Mouse (Mus musculus) embryo, embryonic 9.5 days (tissue): ENCODE data around the gene Ncor2.

Experiments
- DNase-seq: peaks from one replicate; pipeline ENCODE4 v3.0.0-alpha.2; 2017; ENCODE audit errors: extremely low spot score

Gene Ncor2

DNA sequence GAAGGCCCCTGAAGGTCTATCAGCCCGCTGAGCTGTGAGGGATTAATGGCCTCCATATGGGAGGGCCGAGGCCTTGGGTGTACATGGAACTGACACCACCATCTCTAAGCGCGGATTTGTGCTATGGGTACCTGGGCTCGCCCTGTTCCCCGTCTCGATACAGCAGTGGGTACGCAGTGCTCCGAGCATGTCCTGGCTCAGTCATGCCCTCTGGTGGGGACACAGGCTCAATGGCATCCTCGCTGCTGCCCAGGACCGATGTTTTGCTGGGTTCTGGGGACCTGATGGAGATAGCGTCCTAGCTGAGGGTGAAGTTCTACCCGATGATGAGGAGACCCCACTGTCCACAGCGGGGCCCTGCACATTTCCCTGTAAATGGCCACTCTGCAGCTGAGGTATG is 155.0 kb downstream of the Ncor2 start:
- peak; percentile 31 for DNase-seq

DNA sequence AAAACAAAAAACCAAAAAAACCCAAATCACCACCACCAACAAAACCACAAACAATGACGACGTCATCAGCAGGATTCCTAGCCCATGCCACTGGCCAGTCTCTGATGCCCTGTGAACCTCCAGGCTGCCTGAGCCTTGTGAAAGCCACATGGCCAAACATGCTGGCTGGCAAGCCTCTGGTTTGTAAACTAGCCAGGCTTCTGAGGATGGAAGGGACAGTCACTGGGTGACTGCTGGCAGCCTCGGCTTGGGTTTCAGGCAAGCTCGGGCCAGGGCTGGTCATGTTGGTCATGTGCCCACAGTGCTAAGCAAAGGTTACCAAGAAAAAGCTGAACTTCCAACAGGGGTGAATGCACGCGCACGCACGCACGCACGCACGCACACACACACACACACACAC is 157.7 kb downstream of the Ncor2 start:
- no peak for DNase-seq

DNA sequence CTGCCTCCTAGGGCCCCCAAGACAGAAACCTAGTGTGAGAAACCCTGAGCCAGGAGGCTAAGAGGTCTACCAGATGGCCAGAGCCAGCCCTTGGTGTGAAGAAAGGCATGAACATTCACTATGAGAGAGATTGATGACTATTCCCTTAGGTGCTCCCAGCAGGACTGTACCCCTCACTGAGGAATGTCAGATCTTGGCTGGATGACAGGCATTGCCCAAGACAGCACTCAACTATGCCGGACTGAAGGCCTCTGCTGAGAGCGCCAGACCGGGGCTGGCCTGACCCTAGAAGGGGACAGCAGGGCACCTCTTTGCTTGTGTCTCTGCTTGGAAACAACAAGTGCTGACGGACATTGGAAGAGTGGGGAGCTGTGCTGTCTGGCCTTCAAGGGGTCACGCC is 159.9 kb downstream of the Ncor2 start:
- no peak for DNase-seq

DNA sequence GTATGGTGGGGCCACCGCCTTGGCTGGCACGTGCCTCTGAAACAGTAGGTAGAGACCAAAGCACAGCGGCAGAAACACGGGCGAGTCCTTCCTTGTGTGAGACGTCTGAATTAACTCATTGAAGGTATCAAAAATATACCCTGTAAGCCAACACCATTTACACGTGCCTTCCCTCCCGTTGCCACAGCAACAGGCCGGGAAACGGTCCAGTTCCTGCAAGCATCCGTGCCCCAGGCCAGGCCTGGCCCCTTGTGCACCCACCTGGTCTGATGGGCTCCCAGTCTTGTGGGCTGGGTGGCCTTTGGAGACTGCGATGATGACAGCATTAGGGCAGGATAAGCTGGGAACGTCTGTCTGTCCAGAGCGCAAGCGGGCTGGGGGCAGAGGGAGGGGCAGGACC is 161.7 kb downstream of the Ncor2 start:
- DNase-seq, result no peak

DNA sequence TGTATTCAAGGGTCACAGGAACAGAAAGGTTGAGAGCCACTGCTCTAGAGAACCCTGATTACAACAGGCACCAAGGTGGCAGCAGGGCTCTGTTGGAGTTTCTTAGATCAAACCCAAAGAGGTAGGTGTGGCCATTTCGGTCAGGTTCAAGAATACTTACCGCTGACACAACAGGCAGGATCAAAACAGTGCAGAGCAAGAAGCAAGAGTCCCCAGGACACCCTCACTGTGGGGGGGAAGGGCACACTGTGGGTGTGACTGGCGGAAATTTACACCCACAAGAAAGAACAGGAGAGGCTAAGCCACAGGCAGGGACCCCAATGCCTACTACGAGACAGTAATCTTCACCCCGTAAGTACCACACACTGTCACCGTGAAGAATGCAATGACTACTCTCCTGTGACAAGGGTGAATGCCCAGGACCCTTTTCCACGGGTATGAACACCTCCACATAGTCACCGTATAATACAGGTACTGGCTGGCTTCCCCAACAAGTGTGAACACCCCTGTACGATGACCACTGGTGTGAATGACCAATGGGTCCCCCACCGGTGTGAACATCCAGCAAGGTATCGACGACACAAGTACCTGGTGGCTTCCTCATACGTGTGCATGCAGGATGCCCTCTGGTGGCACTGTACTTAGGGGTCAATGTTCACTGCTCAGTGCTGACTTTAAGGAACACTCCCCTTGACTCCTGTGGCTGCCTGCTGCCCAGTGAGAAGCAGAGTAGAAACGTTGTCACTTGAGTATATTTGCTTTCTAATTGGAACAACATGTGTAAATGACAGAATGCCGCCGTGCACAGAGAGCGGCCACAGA is 162.4 kb downstream of the Ncor2 start:
- DNase-seq, result no peak

DNA sequence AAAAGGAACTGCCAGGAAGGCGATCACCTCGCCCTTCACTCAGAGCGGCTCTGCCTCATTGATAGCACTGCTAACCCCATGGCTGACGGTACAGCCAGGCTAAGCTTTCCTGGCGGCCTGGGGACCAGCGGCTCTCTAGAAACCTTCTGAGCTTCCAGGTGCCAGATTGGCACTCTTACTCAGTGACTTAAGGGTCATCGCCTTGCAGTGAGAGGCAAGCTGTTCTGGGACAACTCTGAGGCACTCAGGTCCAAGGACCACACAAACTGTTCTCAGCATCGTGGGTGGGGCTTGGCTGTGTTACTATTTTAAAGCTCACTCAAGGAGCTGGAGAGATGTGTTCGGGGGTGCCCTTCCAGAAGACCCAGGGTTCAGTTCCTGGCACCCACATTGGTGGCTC is 163.4 kb downstream of the Ncor2 start:
- DNase-seq, result no peak

DNA sequence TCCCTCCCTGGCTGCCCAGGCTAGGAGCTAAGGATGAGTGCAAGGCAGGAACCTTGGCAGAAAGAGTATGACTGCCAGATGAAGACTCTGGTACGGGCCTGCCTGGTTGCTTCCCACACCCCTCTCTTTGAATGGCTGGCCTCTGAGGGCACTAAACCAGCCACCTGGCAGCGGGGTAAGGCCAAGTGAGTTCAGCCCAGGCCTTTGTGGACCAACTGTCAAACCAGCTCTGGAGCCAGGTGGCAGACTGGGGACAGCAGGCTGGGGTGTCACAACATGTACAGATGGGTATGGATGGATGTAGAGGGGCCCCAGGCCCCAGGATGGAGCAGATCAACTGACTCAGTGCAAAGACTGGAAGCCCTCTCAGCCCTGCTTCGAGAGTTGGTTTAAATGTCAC is 164.0 kb downstream of the Ncor2 start:
- no peak for DNase-seq

DNA sequence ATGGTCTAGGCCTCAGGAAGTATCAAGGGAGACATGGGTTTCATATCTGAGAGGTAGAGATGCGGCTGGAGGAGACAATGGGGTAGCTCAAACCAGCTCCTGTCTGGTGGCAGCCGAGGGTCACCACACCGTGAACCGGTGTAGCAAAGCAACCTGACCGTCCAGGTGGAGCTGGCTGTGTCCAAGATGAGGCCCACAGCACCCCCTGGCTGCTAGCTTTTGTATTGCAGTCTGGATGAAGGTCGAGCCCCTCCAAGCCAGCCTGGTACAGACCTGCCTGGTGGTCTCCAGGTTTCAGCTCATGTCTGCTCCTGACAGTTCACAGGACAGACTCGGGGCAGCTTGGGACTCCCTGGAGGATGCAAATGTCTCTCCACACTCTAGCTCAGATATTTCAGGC is 164.5 kb downstream of the Ncor2 start:
- peak; percentile 75 for DNase-seq

DNA sequence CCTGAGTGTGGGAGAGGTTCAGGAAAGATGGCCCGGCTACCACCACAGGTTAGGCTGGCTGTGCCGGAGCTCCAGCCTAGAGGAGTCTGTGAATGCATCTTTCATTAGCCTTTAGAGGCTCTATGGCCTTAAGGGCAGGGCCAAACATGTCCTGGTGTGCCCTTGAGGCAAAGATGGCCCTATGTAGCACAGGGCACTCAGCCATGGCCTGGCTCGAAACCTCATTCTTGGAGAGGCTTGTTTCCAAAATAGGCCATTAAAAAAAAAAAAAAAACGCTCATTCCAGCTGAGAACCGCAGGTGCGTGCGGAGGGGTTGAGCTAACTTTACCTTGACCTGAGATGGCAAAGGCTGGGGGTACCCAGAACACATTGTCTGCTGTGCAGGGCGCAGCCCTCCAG is 167.4 kb downstream of the Ncor2 start:
- DNase-seq, result no peak

DNA sequence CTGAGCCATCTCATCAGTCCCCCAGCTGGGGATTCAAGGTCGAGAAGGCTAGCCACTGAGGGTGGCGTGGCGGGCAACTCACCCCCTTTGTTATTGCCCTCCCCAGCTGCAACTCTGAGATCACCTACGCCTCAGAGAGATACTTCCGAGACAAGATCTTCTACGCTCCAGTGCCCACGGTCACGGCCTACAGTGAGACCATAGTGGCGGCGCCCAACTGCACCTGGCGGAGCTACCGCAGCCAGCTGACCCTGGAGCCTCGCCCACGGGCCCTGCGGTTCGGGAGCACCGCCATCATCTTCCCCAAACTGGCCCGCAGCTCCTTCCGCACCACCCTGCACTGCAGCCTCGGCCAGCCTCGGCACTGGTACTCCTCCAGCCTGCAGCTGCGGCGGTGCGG is 167.9 kb downstream of the Ncor2 start:
- DNase-seq, result no peak

DNA sequence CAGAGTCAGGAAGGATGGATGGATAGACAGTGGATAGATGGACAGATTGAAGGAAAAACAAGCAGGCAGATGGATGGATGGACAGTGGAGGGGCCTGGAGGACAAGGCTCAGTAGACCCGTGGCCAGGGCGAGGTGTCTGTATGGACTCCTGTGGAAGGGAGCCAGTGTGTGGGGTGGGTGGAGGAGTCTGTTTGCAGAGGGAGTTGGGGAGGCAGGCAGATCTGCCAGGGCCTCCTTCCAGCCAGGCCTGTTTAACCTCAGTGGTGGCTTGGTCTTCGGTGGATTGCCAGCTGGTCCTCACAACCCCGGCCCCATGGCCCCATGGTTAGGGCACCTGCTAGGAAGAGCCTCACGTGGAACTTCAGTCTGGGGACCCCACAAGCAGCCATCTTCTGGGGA is 172.1 kb downstream of the Ncor2 start:
- no peak for DNase-seq

DNA sequence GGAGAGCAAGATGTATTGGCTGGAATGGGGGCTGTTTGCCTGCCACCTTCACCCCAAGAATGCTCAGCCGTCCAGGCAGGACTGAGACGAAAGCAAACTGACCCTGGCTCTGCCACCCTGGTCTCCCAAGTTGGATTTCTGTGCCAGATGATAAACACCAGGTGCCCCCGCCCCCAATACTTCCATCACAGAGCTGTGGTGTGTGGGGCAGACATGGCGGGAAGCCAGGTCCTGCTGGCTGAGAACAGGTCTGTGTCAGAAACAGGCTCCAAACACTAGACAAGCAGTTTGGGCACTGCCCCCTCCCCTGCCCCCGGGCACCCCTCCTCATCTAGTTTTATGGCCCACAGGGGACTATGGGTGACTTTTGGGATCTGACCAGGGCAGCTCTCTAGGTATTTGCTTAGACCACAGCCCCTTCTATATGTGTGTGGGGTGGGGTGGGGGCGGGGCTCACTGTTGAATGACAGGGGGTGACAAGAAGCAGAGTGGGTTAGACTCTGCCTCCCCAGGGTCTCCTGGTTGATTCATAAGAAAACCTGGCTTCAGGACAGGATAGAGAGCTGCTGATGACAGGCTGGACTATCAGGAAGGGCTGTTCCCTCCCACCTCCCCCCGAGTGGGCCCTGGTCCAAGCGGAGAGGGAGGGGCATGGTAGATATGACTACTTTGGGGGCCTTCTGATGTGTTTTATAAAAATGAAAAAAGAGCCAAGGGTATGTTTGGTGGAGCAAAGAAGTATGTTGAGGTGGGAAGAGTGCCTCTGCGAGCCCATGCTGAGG is 173.0 kb downstream of the Ncor2 start:
- DNase-seq, result no peak

DNA sequence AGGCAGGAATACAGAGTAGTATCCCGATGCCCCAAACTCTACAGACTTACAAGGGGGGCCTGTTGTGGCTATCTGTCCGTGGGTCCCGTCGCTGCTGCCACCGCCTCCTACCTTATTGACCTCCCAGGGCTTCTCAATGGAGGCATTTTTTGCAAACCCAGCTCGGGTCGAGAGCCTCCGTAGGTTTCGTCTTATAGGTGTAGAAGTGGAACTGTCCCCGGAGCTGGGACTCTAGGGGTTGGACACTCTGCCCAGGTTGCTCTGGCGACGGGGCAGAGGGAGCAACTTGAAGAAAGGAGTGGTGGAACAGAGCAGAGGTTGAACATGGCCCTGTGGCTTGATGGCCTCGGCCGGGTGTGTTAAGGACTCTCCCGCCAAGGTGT is 175.2 kb downstream of the Ncor2 start:
- DNase-seq, result no peak

DNA sequence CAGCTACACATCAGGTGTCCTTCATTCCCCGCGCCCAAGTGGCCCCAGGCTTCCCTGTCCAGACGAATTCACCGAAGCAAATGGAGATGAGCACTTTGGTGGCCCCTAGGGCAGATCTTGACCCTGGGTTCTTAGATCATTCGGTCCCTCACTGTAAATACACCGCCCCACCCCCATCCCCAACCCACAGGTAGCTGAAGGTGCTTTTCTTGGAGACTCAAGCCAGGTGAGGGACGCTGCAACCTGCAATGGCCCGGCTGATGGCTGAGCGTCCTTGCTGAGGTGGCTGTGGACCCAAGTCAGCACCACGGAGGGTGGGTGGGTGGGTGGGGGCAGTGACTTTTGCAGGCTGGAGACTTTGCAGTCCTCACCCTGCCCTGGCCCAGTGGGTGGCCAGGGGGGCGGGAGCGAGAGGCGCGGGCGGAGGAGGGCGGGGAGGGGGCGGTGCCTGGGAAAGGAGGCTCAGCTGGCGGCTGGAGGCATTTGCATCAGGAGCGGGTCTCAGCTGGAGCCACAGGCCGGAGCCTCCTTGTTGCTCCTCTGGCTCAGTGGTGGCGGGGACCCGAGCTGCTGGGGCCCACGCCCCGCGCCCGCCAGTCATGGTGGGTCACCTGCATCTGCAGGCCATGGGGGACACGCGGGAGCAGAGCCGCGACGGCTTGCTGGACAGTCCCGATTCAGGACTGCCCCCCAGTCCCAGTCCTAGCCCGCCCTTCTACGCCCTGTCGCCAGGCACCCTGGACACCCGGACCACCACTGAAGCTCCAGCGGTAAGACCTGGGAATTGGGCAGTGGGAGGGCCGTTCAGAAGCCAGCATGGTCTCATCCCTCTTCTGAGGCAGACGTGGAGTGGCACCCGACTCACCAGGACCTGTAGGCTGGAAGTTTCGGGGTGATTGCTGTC is 175.8 kb downstream of the Ncor2 start, which contains the start of gene Rflna:
TSS of gene Rflna (plus strand) at position 253 of the 904 bp plus-strand sequence.
- peak; percentile 80 for DNase-seq

DNA sequence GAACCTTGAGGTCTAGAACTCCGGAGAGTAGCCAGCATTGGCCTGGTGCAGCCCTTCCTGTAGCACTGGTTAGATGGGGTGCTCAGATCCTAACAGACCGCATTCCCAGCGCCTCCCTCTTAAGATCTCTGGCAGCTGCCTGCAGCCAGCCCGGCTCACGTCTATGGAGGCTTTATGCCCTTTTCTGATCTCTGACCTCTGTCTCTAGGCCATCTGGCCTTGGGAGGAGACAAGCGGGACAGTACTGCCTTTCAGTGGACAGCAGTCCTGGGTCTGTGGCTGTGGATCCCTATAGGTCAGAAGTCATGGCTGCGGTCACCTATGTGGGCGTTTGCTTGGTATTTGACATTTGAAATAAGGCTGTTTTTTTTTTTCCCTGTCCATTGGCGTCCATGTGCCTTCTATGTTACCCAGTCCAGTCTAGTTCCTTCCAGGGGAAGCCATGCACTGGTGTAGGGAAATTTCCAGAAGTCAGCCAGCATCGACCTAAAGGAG is 178.2 kb downstream of the Ncor2 start:
- DNase-seq, result peak; percentile 54

DNA sequence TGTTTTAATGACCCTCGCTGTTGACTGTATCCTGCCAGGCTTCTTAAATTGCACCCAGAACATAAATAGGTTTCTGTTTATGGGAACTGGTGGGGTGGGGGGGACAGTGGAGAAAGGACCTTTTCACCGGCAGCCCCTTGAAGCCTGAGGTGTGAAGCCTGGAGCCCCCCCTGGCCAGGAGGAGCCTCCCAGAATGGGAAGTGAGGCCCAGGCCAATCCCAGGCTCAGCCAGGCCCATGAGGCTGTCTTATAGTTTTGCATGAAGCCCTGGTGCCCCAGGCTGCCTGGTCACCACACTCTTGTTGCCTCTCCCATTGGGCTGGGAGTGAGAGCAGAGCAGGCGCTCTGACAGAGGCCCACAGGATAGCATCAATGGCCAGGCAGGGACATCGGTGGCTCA is 181.1 kb downstream of the Ncor2 start:
- DNase-seq, result no peak

DNA sequence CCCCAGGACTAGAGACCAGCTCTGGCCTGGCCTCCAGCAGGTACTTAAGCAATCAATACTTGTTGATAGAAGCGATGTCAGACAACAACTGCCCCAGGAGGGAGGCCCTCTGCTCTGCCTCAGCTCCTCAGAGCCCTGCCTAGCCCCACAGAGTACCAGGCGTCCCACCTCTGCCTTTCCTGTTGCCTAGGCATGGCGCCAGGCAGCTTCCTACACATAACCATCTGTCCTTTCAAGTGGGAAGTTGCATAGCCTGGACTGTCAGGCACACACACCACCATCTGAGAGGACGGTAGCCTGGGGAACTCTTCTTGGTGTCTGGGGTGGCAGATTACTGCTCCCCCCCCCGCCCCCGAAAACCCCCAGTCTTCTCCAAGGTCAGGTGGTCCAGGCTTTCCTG is 182.2 kb downstream of the Ncor2 start:
- DNase-seq, result no peak

DNA sequence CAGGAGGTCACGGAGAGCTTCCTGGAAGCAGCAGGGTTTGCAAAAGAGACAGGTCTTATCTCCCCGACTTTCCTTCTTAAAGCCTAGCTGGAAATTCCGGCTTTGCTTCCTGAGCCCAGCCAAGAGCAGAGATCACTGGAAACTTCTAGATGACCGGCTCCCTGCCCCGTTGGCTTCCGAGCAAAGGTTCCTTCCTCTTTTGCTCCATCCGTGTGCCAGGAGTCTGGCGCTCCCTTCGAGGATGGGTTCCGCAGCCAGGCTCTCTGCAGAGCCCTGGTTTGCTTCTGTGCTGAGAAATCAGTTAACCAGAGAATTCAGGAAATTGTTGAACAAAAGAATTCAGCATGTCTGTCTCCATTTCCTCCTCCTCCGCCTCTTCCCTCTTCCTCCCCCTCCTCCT is 186.1 kb downstream of the Ncor2 start:
- DNase-seq, result no peak

DNA sequence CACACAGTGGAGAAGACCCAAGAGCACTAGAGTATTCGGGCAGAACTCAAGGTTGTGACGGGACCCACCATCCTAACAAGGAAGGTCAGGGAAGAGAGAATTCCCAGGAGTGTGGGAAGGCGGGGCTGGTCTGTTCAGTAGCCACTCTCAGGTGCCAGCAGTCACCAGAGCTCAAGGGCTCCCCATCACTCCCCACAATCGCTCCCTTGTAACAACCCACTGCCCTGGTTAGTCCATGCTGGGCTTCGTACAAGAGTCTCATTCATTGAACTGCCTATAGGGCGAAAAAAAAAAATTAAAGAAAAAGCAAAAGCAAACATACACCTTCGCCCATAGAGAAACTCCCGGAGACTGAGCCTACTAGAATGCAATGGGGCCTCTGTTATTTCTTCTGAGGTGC is 186.7 kb downstream of the Ncor2 start:
- no peak for DNase-seq

DNA sequence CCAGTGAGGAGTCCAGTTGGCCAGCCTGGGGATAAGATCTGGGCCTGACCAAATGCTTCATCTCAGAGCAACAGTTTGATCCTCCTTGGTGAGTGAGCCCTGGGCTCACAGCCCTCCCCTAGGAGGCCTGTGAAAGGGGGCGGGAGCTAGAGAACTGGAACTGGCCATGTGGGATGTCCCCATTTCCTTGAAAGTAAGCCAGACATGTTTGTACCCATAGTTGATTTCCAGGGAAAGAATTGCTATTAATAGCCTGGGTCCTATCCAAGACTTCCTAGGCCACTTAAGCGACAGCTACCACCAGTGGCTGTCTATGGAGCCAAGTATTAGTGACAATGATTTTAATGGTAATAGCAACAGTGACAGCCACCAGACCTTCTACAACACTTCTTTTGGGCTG is 189.3 kb downstream of the Ncor2 start:
- no peak for DNase-seq

DNA sequence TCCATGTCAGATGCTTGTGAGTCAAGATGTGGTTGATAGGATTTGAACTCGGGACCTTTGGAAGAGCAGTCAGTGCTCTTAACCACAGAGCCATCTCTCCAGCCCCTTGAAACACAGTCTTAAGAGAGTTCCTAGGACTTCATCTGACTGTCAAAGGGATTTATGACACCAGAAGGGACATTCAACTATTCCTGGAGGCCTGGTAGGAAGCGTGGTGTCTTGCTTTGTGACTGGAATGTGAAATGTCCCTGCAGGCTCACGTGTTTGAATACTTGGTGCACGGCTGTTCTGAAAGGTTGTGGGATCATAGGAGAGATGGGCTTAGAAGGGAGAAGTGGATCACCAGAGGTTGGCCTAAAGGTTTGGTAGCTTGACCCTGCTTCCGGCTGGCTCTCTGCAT is 192.4 kb downstream of the Ncor2 start:
- DNase-seq, result no peak

DNA sequence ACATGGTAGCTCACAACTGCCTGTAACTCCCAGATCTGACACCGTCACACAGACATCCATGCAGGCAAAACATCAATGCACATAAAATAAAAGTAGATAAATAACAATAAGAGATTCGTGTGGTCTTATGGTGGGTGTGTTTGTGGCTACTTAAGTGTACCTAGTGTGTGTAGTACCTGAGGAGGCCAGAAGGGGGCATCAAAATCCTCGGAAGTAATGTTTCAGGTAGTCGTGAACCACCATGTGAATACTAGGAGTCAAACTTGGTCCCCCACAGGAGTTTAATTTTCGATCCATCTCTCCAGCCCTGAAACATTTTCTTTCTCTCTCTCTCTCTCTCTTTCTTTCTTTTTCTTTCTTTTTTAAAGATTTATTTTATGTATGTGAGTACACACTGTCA is 192.8 kb downstream of the Ncor2 start:
- DNase-seq, result no peak
